Mouse (Mus musculus) kidney, postnatal 0 days (tissue): ENCODE measurements around the gene Lrrc74a. TPM values are rescaled to one million over a fixed set of nuclear protein-coding genes. Genes with fewer than 3 reads are reported as not detected.
A peak's percentile ranks its signal among the peaks of the same experiment; 100 is the strongest.

Experiments used
- ATAC-seq: fragments of 200-750 bp; cut with Nextera tagmentation; replicated peaks from 2 replicates; pipeline ENCODE4 v1.8.0; 2017; ENCODE audit warnings: low read depth, moderate number of reproducible peaks, moderate TSS enrichment, moderate library complexity; ENCODE audit not compliant: low FRiP score
- DNase-seq: peaks from one replicate; pipeline ENCODE4 v3.0.0-alpha.2; 2016; ENCODE audit warnings: low spot score
- H3K27ac ChIP-seq: fragments of 300-500 bp; sonication (generic); 2 replicates; pipeline ENCODE4 v1.5.1; 2014; ENCODE audit warnings: mild to moderate bottlenecking
- H3K27me3 ChIP-seq: fragments of 300-500 bp; sonication (generic); 2 replicates; pipeline ENCODE4 v1.6.1; 2014; ENCODE audit warnings: low read length, mixed read lengths; ENCODE audit not compliant: insufficient read depth
- H3K36me3 ChIP-seq: fragments of 300-500 bp; sonication (generic); 2 replicates; pipeline ENCODE4 v1.6.1; 2014; ENCODE audit warnings: low read length, mixed read lengths; ENCODE audit not compliant: insufficient read depth
- H3K4me1 ChIP-seq: fragments of 300-500 bp; sonication (generic); replicated peaks from 2 replicates; pipeline ENCODE4 v1.6.1; 2014; ENCODE audit warnings: antibody characterized with exemption, low read length, mixed read lengths; ENCODE audit not compliant: insufficient read depth
- H3K4me2 ChIP-seq: fragments of 300-500 bp; sonication (generic); 2 replicates; pipeline ENCODE4 v1.6.1; 2014; ENCODE audit warnings: mild to moderate bottlenecking, low read length, moderate library complexity, mixed read lengths
- H3K4me3 ChIP-seq: fragments of 300-500 bp; sonication (generic); replicated peaks from 2 replicates; pipeline ENCODE4 v1.5.1; 2014; ENCODE audit warnings: low read depth, low read length
- H3K9ac ChIP-seq: fragments of 300-500 bp; sonication (generic); 2 replicates; pipeline ENCODE4 v1.6.1; 2014; ENCODE audit warnings: low read depth, low read length
- H3K9me3 ChIP-seq: fragments of 300-500 bp; sonication (generic); replicated peaks from 2 replicates; pipeline ENCODE4 v1.6.1; 2016; ENCODE audit warnings: low read length, inconsistent platforms, mixed read lengths
- CTCF ChIP-seq: IDR thresholded peaks from 2 replicates; pipeline ENCODE4 v1.5.1; 2016; ENCODE audit warnings: antibody characterized with exemption, low read depth, mild to moderate bottlenecking, moderate library complexity
- WGBS: fragments of 180-500 bp; shearing (Covaris S2); extraction: QIAGEN DNeasy Blood & Tissue Kit; methylation state at CpG from one replicate; pipeline ENCODE4 v1.1.7; 2014; 5-methylcytosine and 5-hydroxymethylcytosine counted together
- polyA plus RNA-seq: library from polyadenylated mRNA; unstranded; fragments of >200 nt; fragmentation: Nextera tagmentation; extraction: Ambion mirVana; gene quantifications from 2 replicates; pipeline ENCODE4 v1.2.1, GENCODE M21; 2015

Lrrc74a gene
- polyA plus RNA-seq: not detected in 2 replicates

- 83% methylated on average over 8 of the region's 8 CpGs for WGBS
- DNase-seq (no peak), ATAC-seq (no peak)
- H3K4me3 ChIP-seq: no peak within 1 kb of the TSS
- no peak for TF ChIP-seq CTCF
- no peaks in the 10 kb centered on the region for H3K9me3 ChIP-seq
- no peaks in the 10 kb centered on the region for H3K36me3 ChIP-seq
- H3K27ac ChIP-seq: no peak within 1 kb of the TSS
- H3K9ac ChIP-seq: no peak within 1 kb of the TSS
- H3K4me1 ChIP-seq: no peaks in the 10 kb centered on the region
- no peak within 1 kb of the TSS for H3K4me2 ChIP-seq
- no peaks in the 10 kb centered on the region for H3K27me3 ChIP-seq
Measured at GRCm38 (mm10) chr12:86734319-86734810, at the start of gene Lrrc74a. Gene Lrrc74a (plus strand): TSS chr12:86734369.

GRCm38 (mm10) chr12:86685275-86685674 is 48.9 kb upstream of the Lrrc74a start:
- Histone ChIP-seq H3K27ac (no peak overlapping the region), H3K9ac (no peak overlapping the region), H3K4me1 (0 out of 2 replicates have a peak, but pooled peaks cover under 1% of the 10 kb centered on the region), H3K4me3 (no peak overlapping the region), H3K36me3 (no peaks in the 10 kb centered on the region), H3K27me3 (no peaks in the 10 kb centered on the region), H3K4me2 (no peak overlapping the region), H3K9me3 (no peaks in the 10 kb centered on the region)
- no peak for TF ChIP-seq CTCF
- DNase-seq (no peak), ATAC-seq (no peak)
- WGBS: 79% methylated on average over 9 of the region's 9 CpGs

GRCm38 (mm10) chr12:86686551-86687330 is 47.4 kb upstream of the Lrrc74a start:
- Histone ChIP-seq H3K36me3 (no peaks in the 10 kb centered on the region), H3K4me2 (no peak overlapping the region), H3K4me3 (no peak overlapping the region), H3K4me1 (no peaks in the 10 kb centered on the region), H3K9ac (no peak overlapping the region), H3K9me3 (no peaks in the 10 kb centered on the region), H3K27me3 (no peaks in the 10 kb centered on the region), H3K27ac (no peak overlapping the region)
- DNase-seq: no peak
- no peak for ATAC-seq
- no peak for TF ChIP-seq CTCF
- 68% methylated on average over 12 of the region's 13 CpGs for WGBS

- Histone ChIP-seq H3K4me1 (0 out of 2 replicates have a peak, but pooled peaks cover under 1% of the 10 kb centered on the region), H3K27me3 (no peaks in the 10 kb centered on the region), H3K36me3 (no peaks in the 10 kb centered on the region), H3K9me3 (no peaks in the 10 kb centered on the region), H3K4me2 (no peak overlapping the region), H3K27ac (no peak overlapping the region), H3K9ac (no peak overlapping the region), H3K4me3 (no peak overlapping the region)
- ATAC-seq (no peak), DNase-seq (no peak)
- WGBS: 68% methylated on average over 4 of the region's 4 CpGs
- TF ChIP-seq CTCF: no peak
Measured at GRCm38 (mm10) chr12:86687445-86687955, 46.7 kb upstream of the Lrrc74a start.

- no peak overlapping the region for H3K4me2 ChIP-seq
- no peaks in the 10 kb centered on the region for H3K9me3 ChIP-seq
- no peak overlapping the region for H3K9ac ChIP-seq
- no peak overlapping the region for H3K4me3 ChIP-seq
- DNase-seq (peak; percentile 51), ATAC-seq (peak; percentile 47; the same call in 1 of the 2 replicates)
- no peaks in the 10 kb centered on the region for H3K27me3 ChIP-seq
- WGBS: 79% methylated on average over 4 of the region's 4 CpGs
- no peak for TF ChIP-seq CTCF
- 0 out of 2 replicates have a peak, but pooled peaks cover 3% of the 10 kb centered on the region for H3K4me1 ChIP-seq
- H3K36me3 ChIP-seq: no peaks in the 10 kb centered on the region
- H3K27ac ChIP-seq: no peak overlapping the region
Measured at GRCm38 (mm10) chr12:86687971-86688573, 46.1 kb upstream of the Lrrc74a start.

GRCm38 (mm10) chr12:86688917-86689316 is 45.3 kb upstream of the Lrrc74a start:
- no peak for ATAC-seq

More at GRCm38 (mm10) chr12:86688917-86689316, 45.3 kb upstream of the Lrrc74a start:
- H3K27me3 ChIP-seq: no peaks in the 10 kb centered on the region
- no peaks in the 10 kb centered on the region for H3K9me3 ChIP-seq
- no peak for DNase-seq
- H3K4me1 ChIP-seq: 0 out of 2 replicates have a peak, but pooled peaks cover 3% of the 10 kb centered on the region
- H3K4me2 ChIP-seq: no peak overlapping the region
- WGBS: 96% methylated on average over 27 of the region's 27 CpGs
- no peak for TF ChIP-seq CTCF
- H3K27ac ChIP-seq: no peak overlapping the region
- H3K9ac ChIP-seq: no peak overlapping the region
- no peaks in the 10 kb centered on the region for H3K36me3 ChIP-seq
- no peak overlapping the region for H3K4me3 ChIP-seq
